Mouse (Mus musculus) 3T3-L1 (cell line): ENCODE results near the gene Ehmt1.

Experiments
- DNase-seq: peaks from one replicate; pipeline ENCODE4 v3.0.0-alpha.2; 2015; ENCODE audit warnings: low read depth, low spot score

Ehmt1 gene

GRCm38 (mm10) chr2:24912189-24912588 is 7.2 kb downstream of the Ehmt1 start:
- no peak for DNase-seq

- DNase-seq: no peak
These were observed 8.9 kb downstream of the Ehmt1 start for GRCm38 (mm10) chr2:24910481-24910880.

GRCm38 (mm10) chr2:24905653-24906155 is 13.7 kb downstream of the Ehmt1 start:
- DNase-seq: peak; percentile 48

- DNase-seq: no peak
These were observed 14.4 kb downstream of the Ehmt1 start for GRCm38 (mm10) chr2:24904823-24905652.

- DNase-seq: peak; percentile 28
These were observed 16.4 kb downstream of the Ehmt1 start for GRCm38 (mm10) chr2:24902999-24903398.

- peak; percentile 28 for DNase-seq
These were observed 18.4 kb downstream of the Ehmt1 start for GRCm38 (mm10) chr2:24901055-24901454.

GRCm38 (mm10) chr2:24899292-24899691 is 20.1 kb downstream of the Ehmt1 start:
- DNase-seq: peak; percentile 51

- DNase-seq: no peak
These were observed 22.7 kb downstream of the Ehmt1 start for GRCm38 (mm10) chr2:24896761-24897160.

GRCm38 (mm10) chr2:24894211-24894610 is 25.2 kb downstream of the Ehmt1 start:
- DNase-seq: no peak

GRCm38 (mm10) chr2:24892318-24892717 is 27.1 kb downstream of the Ehmt1 start:
- DNase-seq: no peak

- DNase-seq: no peak
These were observed 28.6 kb downstream of the Ehmt1 start for GRCm38 (mm10) chr2:24890541-24891447.

GRCm38 (mm10) chr2:24888895-24889294 is 30.5 kb downstream of the Ehmt1 start:
- DNase-seq: peak; percentile 28

GRCm38 (mm10) chr2:24880686-24881085 is 38.7 kb downstream of the Ehmt1 start:
- DNase-seq: no peak

GRCm38 (mm10) chr2:24870952-24871351 is 48.5 kb downstream of the Ehmt1 start:
- DNase-seq: peak; percentile 47

- DNase-seq: peak; percentile 52
These were observed 56.4 kb downstream of the Ehmt1 start for GRCm38 (mm10) chr2:24863010-24863409.

- DNase-seq: peak; percentile 67
These were observed 67.0 kb downstream of the Ehmt1 start for GRCm38 (mm10) chr2:24852408-24852807.

- no peak for DNase-seq
These were observed 72.9 kb downstream of the Ehmt1 start for GRCm38 (mm10) chr2:24846557-24846956.

- DNase-seq: no peak
These were observed 74.2 kb downstream of the Ehmt1 start for GRCm38 (mm10) chr2:24845256-24845655.

GRCm38 (mm10) chr2:24830614-24831013 is 88.8 kb downstream of the Ehmt1 start:
- no peak for DNase-seq

GRCm38 (mm10) chr2:24809746-24810145 is 109.7 kb downstream of the Ehmt1 start:
- DNase-seq: no peak

GRCm38 (mm10) chr2:24807691-24808090 is 111.7 kb downstream of the Ehmt1 start:
- DNase-seq: no peak

GRCm38 (mm10) chr2:24807036-24807435 is 112.4 kb downstream of the Ehmt1 start:
- DNase-seq: no peak
